Mouse (Mus musculus) common myeloid progenitor, adult 5-6 weeks (primary cell): ENCODE measurements around the gene Cops9. TPM values are rescaled to one million over a fixed set of nuclear protein-coding genes. Genes with fewer than 3 reads are reported as not detected.
A peak's percentile ranks its signal among the peaks of the same experiment; 100 is the strongest.

ENCODE experiments used
- ATAC-seq: replicated peaks from 2 replicates; pipeline ENCODE4 v1.8.0; 2016; ENCODE audit warnings: low read depth, mild to moderate bottlenecking, moderate TSS enrichment, inconsistent platforms; ENCODE audit not compliant: poor library complexity, severe bottlenecking
- total RNA-seq: library from RNA; stranded (forward); fragments of 200-1000, 187-1606 nt; gene quantifications from 2 replicates; pipeline ENCODE4 v1.2.3, GENCODE M21; 2017

Gene Cops9
- total RNA-seq, 1 experiment from 2014 or later, result 124 TPM

DNA sequence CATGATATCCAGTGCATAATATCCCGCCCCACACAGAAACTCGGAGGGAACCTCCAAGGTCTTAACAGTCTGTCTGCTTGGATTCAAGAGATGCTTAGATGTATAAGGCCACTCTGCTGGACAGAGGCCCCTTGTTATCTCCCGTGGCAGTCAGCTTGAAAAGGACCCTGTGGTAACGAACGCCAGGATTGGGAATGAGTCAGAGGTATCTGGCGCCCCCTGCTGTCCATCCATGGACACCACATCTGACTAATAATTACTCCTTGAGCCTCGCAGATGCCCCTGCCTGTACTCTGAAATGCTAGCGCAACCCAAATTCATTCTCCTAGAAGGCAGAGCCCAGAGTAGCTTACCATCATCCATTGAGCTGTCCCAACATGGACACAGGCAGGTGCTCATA, 6.0 kb upstream of the Cops9 start:
- ATAC-seq, result peak; percentile 72

DNA sequence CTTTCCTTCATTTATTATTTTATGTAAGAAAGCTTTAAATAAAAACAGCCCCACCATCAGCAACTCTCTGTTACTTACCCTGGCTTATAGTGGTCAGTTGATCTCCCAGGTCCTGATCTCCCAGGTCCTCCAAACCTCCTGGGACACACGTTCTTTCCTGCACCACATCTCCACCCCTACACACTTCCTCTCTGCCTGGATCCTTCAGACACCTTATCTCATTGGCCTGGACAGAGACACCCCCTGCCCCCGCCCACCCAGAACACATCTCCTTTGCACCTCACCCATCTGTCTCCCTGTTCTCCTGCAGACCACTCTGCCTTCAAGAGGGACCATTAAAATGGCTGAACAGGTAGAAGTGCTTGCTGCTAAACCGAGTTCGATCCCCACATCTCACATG, 5.2 kb upstream of the Cops9 start:
- no peak for ATAC-seq

DNA sequence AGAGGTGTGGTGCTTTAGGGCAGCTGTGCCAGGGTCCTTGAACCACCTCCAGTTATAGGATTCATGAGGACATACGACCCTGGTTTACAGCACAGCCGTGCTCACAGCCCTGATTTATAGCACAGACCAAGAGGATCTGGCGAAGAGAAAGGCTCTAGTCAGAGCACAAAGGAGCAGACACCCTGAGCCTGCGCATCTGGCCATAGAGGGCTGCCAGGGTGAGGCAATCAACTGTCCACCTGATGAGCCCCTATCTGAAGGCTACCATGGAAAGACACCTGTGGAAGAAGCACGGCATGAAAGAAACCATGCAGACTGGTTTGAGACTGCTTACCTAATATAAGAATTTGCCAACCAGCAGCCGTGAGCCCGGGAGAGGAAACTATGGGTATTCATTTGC, 4.8 kb upstream of the Cops9 start:
- ATAC-seq, result no peak

DNA sequence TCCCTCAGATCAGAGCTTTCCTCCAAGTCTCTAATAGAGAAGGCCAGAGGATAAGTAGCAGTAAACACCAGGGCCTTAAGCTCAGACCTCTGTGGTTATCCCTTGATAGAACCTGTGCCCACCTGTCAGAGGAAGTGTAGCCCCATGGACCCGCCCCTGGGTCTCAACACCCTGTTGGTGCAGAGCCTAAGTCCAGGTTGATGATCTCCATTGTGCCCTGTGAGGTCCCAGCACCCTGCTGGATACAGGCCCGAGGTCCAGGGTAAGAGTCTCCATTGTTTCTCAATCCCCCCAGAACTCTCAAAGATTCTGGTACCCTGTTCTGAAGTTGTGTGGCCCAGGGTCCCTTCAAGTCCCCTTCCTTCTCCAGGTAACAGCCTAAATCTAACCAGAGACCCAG, 4.3 kb upstream of the Cops9 start:
- no peak for ATAC-seq

DNA sequence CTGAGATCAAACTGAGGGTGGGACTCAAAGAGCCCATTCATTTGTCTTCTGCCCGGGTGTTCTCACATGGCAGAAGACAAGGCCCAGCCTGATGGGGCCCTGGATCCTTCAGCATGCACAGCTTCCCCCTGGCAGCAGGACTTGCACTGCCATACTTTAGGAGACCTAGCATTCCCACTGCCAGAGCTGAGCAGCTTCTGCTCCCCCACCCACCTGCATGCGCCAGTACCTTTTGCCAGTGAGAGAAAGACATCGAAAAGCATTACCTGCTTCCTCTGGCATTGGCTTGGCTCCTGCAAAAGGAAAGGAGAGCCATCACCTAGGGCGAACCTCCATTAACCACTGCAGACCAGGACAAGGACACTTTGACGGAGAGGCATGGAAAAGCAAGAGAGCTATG, 3.1 kb upstream of the Cops9 start:
- no peak for ATAC-seq

DNA sequence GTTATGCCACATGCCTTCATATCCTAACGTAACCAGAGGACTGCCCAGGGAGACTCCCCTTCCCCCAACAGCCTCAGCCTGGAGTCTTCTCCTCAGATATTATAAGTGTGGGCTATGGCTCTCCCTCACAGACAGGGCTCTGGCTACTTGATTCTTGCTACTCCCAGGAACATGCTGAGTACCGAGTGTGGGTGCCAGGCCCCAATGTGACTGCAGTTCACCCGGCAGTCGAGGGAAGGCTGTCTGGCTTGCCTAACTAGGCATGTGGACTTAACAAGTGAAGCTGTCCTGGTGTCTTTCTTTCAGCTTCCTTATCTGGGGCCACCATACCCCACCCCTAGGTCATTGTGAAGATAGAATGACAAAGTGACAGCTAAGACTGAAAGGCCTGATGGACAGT, 1.9 kb upstream of the Cops9 start:
- ATAC-seq, result no peak

DNA sequence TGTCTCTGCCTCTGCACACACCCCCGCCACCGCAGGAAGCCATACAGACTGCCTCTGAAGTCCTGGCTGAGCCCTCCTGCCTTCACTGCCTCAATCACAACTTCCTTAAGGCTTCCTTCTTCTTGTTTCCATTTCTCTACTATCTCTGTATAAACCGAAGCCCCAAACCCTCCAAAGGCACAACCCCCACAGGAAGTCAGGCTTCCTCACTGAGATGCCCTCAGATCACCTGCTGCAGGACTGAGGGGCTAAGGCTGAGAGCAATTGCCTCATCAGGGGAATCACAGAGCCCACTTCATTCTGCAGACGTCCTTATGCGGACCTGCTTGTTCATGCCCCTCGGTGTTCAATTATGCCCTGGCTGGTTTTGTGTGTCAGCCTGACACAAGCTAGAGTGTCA, 1.4 kb downstream of the Cops9 start:
- peak; percentile 31 for ATAC-seq

DNA sequence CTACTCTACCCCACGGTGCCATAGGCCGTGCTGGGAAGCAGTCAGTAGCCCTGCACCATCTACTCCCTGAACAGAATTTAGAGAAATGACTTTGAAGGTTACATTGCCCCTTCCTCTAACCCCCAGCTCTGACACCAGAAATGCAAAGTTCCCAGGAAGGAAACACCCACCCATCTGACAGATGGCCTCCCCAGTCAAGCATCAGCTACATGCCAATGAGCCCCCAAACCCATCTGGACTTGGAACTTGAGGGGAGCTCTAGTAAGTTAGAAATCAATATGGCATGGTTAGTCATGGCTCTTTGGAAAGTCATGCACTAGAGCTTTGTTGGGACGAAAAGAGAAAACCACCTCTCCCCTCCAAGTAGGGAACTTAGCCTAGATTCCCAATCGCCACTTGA, 3.0 kb downstream of the Cops9 start:
- no peak for ATAC-seq

DNA sequence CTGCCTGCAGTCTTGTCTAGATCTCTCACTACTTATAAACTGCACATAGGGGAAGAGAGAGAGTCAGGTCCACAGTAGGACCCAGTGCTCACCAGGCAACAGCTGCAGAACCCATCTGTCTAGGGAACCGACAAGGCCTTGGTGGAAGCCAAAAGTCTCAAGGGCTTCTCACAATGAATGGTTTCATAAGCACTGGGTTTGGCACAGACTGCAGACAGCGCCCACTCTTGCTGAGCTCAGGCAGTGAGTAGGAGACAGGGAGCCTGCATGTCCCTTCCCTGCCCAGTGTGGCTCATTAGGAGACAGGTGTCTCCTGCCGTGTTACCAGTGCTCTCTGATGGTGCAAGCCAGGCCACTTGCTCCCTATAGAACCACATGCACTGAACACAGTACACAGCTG, 3.6 kb downstream of the Cops9 start:
- no peak for ATAC-seq

DNA sequence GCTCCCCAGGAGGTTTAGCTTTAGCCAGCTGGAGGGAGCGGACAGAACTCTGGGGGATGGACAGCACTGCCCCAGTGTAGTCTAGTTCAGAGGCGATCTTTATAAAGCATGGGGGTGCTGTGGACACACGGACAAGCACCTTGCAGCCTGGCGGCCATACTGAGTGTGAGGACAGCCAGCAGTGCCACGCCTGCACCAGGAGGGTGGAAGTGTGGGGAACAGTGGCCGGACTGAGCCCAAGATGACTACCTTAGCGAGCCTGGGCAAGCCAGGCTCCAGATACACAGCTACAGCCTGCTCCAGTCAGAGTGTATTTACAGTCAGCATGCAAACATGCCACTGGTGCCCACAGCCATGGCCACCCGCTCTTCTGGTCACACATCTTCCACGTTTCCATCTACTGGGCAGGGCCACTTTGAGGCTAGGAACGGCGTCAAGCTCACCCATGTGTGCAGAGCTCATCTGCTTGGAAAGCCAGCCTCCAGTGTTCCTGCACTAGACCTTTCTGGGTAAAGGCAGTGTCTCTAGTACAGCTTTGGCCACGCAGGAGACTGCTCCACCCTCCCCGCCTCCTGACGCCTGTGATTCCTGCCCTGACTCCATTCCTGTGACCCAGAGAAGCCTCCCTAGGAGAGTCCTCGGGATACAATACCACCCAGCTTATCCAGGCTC, 4.1 kb downstream of the Cops9 start:
- ATAC-seq, result no peak

DNA sequence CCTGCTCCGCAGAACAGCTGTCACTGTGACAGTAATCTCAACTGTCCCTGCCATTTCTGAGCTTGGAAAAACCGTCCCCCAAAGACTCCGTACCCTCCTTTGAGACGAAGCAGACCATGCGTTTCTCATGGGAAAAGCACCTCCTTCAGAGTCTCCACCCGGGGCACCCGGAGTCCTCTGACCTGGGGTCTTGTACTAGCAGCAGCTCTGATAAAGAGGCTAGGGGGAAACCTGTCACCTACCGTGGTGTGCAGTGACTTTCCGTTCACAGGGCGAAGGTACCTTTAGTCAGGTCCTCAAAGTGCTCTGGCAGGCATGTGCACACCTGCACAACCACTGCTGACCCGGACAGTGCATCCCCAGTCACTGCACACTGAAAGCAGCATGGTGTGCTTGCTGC, 5.1 kb downstream of the Cops9 start:
- no peak for ATAC-seq

DNA sequence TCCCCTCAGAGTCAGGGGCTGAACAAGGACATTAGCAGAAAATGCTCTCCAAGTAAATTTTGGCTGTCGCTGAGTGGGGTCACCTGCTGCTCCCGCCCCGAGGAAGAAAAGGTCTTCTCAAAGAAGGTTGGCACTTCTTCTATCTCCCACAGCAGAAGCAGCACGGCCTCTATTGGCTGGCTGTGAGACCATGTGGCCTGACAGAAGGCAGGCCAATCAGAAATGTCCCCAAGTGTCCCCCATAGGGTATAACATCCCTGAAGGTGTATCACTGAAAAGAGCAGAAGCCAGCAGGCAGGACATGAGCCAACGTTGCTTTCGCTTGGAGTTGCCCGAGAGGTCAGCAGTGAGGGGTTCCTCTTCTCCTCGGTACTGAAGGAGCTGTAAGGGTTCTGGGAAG, 5.8 kb downstream of the Cops9 start:
- ATAC-seq, result no peak

DNA sequence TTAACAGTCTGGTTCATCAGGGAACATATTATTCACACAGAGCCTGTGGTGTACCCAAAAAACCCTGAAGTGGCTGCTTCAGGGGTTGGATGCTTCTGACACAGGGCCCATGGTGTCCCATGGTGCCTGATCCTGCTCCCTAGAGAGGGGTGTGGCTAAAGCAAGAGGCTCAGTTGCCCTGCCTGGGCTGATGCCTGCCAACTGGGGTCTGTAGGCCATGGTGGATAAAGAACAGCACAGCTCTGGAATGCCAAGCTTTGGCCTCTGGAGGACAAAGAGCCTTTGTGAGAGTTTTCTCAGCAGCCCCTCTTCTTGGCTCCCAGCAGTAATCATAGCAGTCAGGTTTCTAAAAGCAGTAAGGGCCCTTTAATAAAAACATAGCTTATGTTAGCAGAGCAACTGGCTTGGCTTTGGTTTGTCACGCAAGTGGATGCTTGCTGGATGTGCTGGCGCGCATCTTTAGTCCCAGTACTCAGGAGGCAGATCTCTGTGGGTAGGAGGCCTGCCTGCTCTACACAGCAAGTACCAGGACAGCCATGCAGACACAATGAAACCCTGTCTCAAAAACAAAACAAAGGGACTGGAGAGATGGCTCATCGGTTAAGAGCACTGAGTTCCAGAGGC, 6.7 kb downstream of the Cops9 start:
- ATAC-seq, result no peak

DNA sequence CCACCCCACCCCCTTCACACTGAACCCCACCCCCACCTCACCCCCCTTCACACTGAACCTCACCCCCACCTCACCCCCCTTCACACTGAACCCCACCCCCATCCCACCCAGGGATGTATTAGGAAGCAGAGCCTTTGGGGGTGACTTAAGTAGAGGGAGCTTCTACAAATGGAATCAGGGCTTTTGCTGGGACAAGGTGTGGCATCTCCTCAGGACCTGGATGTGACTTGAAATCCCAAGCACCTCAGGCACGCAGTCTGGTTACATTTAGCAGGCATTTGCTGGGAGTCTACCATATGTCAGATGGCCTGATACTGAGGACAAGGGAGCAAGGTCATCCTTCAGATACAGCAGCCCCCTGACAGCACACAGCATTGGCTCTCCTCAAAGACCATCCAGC, 7.2 kb downstream of the Cops9 start:
- ATAC-seq, result no peak

DNA sequence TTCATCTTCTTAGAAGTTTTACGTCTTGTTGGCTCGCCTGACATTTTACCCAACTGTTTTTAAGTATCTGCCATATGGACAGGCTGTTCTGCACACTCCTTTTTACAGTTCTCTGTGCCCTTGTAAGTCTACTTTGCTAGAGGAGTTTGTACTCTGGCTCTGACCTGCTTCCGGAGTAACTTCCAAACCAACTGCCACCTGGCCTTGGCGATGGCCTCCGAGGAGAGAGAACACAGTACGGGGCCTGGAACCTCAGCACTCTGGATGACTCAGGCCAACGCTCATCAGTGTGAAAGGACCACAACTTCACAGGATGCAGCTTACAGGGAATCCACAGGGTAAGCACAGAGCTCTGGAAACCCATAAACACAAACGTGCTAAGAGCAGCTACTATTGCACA, 8.1 kb downstream of the Cops9 start:
- no peak for ATAC-seq

DNA sequence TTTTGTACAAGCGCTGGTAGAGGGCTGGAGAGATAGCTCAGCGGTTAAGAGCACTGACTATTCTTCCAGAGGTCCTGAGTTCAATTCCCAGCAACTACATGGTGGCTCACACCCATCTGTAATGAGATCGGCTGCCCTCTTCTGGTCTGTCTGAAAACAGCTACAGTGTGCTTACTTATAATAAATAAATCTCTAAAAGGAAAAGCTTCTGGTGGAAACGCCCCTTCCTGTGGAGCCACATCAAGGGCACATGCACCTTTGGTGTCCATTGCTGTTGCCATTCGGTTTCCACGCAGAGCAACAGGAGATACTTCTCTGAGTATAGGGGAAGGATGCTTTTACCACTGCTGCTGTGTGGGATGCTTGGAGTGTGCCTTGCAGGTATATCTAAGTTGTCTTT, 8.8 kb downstream of the Cops9 start:
- no peak for ATAC-seq

DNA sequence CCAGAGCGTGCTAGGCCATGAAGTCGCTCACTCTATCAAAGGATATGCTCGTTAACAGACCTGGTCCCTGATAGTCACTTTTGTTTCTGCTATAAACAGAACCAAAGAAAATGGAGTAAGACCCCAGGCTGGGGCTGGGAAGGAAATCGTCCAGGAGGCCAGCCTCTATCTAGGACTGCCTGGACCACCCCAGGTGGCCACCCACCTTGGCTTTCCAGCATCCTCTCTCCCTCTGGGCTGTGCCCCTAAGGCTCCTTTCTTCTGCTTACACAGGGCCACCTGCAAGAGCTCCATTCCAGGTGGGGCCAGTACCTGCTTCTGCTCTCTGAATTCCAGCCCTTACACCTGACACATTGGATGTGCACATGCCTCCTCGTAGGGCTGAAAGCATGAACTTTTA, 9.6 kb downstream of the Cops9 start:
- no peak for ATAC-seq

DNA sequence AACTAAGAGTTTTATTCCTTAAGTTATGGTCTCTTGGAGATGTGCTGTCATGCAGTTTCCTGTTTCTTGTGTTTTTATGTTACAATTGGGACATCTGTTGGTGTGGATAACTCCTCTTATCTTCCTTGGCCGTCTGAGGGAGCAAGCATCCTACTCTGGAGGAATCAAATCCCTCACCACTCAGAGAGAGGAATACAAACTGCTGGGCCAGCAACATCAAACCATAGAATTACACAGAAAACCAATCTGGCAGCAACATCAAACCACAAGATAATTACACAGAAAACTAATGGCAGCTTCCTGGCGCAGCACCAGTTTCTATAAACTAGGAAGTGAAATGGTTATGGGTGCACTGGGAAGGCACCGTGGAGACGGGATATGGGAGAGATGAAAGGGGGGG, 13.6 kb downstream of the Cops9 start:
- peak; percentile 83 for ATAC-seq

DNA sequence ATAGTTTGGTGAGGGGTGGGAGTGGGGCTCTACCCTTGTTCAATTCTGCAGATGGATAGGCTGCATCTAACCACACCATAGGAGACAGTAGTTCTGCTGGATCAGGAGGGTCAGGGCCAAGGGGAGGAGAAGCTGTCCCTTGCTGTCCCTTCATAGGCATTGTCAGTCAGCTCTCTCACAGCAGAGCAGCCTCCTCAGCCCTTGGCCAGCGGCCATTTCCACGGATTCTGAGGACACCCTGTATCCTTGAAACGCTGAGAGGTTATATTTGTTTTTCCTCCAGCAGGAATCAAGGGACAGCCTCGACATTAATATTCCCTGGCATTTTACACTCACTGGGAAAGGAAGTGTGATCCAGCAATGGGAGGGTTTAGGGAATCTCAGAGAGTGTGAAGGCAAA, 23.4 kb downstream of the Cops9 start:
- ATAC-seq, result no peak

DNA sequence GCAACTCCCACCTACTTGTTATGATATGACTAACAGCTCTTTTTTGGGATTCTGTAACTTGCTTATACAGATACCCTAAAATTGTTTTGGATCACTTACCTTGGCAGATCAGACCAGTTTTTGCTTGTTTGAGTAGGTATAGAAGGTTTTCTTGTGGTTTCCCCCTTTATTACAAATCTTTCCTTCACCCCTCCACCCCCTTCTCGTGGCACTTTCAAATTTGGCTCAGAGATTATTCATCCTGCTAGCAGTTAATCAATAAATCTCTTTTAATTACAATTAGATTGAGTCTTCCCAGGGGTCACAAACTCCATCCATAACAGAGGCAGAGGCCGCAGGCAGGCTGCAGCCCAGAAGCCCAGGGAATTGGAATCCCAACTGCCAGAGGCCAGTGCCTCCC, 24.3 kb downstream of the Cops9 start, which contains the start of gene Olfr12:
Olfr12 (plus strand) TSS at position 301 of the 400 bp plus-strand sequence.
- ATAC-seq, result no peak

DNA sequence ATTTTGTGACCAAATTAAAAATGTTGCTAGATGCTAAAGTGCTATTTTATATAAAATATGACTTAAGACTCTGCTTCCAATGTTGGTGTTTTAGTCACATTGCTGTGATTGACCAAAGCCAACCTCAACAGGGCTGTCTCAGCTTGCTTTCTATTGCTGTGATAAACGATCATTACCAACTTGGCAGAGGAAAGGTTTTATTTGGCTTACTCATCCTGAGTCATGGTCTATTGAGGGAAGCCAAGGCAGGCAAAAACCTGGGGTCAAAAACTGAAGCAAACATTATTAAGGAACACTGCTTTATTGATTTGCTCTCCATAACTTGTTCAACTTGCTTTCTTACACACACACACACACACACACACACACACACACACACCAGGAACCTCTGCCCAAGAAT, 25.7 kb downstream of the Cops9 start:
- ATAC-seq, result no peak

DNA sequence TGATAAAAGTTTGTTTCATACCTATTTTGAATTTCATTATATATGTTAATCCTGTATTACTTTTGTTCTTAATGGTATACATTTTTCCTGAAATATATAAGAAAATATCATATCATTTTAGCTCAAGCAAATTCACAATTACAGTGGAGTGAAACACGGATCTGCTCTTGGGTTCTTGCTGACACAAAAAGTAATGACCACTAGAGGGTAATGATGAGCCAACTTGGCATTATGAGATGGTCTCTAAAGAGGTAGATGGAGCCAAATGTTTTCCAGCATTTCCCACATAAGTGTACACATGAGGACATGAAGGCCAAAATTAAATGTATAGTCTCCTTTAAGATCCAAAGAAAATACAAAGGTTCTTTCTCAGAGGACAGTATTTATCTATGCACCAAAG, 27.3 kb downstream of the Cops9 start:
- ATAC-seq, result 0 out of 2 replicates have a peak, but pooled peaks have one; percentile 35
